In the genomic region with DNA sequence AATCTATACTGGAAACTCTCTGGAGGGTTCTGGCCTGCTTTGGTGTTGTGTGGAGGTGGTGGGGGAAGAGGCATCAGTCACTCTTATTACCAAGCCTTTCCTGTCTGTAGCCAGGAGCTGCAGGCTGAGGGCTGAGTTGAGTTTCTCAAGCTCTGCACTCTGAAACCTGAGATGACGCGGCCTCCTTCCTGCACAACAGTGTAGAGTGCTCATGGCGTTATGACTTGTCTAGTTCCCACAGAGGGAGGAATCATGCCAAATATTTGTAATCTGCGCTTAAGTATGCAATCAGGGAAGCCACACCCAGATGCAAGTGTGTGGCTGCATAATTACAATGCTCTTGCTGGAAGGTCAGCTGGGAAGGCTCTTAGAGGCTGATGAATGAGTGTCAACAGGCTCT, we compare ENCODE assay signal across 10 mouse cellular contexts.
DNase-seq lines count a peak whose midpoint lies in the region; ATAC-seq and TF ChIP-seq lines count a peak whose summit lies in the region.
"Had no signal": no experiment of that assay in that cellular context is flagged by ENCODE, and none has a peak within 500 bp of the region (broad histone marks: within the 10 kb centered on the region; RNA-seq: fewer than 3 reads in every experiment).

No protein-coding gene starts in this region.

- TF ChIP-seq CTCF in heart, postnatal 0 days (IDR thresholded peaks at IDR 0.05; ENCODE audit: low read depth), result no peak

- peaks cover 15% of the 10 kb centered on the region for H3K4me1 ChIP-seq in heart, postnatal 0 days (ENCODE audit: control insufficient read depth, insufficient read depth)
- H3K4me1 ChIP-seq in limb, embryonic 11.5 days (ENCODE audit: control insufficient read depth, insufficient read depth, low read length), result no peaks in the 10 kb centered on the region
- H3K4me1 ChIP-seq: stomach, embryonic 15.5 days had no signal

- H3K36me3 ChIP-seq in heart, postnatal 0 days (replicated peaks; ENCODE audit: control insufficient read depth, insufficient read depth, low read length), result no peaks in the 10 kb centered on the region
- H3K36me3 ChIP-seq in limb, embryonic 11.5 days (ENCODE audit: control insufficient read depth, insufficient read depth, low read length), result no peaks in the 10 kb centered on the region
- H3K36me3 ChIP-seq: G1E; stomach, embryonic 15.5 days had no signal

- H3K27me3 ChIP-seq in heart, postnatal 0 days (ENCODE audit: control insufficient read depth, insufficient read depth, low read length), result no peaks in the 10 kb centered on the region
- H3K27me3 ChIP-seq in limb, embryonic 11.5 days (ENCODE audit: control insufficient read depth, insufficient read depth, low read length), result no peaks in the 10 kb centered on the region
- H3K27me3 ChIP-seq: stomach, embryonic 15.5 days had no signal

- H3K27ac ChIP-seq in heart, postnatal 0 days (ENCODE audit: low read depth), result peak overlapping the region; percentile 62
- H3K27ac ChIP-seq in limb, embryonic 11.5 days (replicated peaks; ENCODE audit: low read depth, low read length), result no peak overlapping the region
- H3K27ac ChIP-seq: stomach, embryonic 15.5 days had no signal

- peak; percentile 94 for ATAC-seq in heart, postnatal 0 days (ENCODE audit: insufficient read depth, low read depth)
- ATAC-seq in limb, embryonic 11.5 days (ENCODE audit: insufficient number of reproducible peaks, low FRiP score, low TSS enrichment, low read depth), result no peak
- no peak for ATAC-seq in monocyte, adult 5-6 weeks (replicated peaks; ENCODE audit: insufficient number of reproducible peaks, low FRiP score, low TSS enrichment, poor library complexity, severe bottlenecking)

- H3K4me3 ChIP-seq in heart, postnatal 0 days (ENCODE audit: low read depth, low read length), result no peak overlapping the region
- no peak overlapping the region for H3K4me3 ChIP-seq in limb, embryonic 11.5 days (ENCODE audit: low read depth, low read length)
- H3K4me3 ChIP-seq: stomach, embryonic 15.5 days had no signal

- no peaks in the 10 kb centered on the region for H3K9me3 ChIP-seq in heart, postnatal 0 days (replicated peaks; ENCODE audit: control insufficient read depth, low read length)
- no peaks in the 10 kb centered on the region for H3K9me3 ChIP-seq in limb, embryonic 11.5 days (ENCODE audit: control insufficient read depth, low read length)
- H3K9me3 ChIP-seq: G1E; stomach, embryonic 15.5 days had no signal

- no peak for TF ChIP-seq EP300 in heart, postnatal 0 days (IDR thresholded peaks at IDR 0.05; ENCODE audit: low read depth)

- H3K9ac ChIP-seq in heart, postnatal 0 days (replicated peaks; ENCODE audit: low read depth, low read length), result no peak overlapping the region
- no peak overlapping the region for H3K9ac ChIP-seq in limb, embryonic 11.5 days (ENCODE audit: low read length)
- H3K9ac ChIP-seq: stomach, embryonic 15.5 days had no signal

- DNase-seq in urinary bladder, postnatal 36 days (ENCODE audit: low spot score in 2 of 2), result peak; percentile 26 to 40
- DNase-seq in urinary bladder, postnatal 25 days (ENCODE audit: low spot score), result no peak
- peak; percentile 76 for DNase-seq in heart, postnatal 0 days (ENCODE audit: low spot score)
- peak; percentile 32 for DNase-seq in limb, embryonic 11.5 days (ENCODE audit: low spot score)
- peak; percentile 6 for DNase-seq in yolk sac, embryonic 10.5 days (ENCODE audit: low spot score)
- DNase-seq in thymus, postnatal 25 days, result no peak
- DNase-seq in ovary, adult 18-20 months (ENCODE audit: low spot score), result no peak

- WGBS in heart, postnatal 0 days, result 3% methylated on average over 4 of the region's 4 CpGs
- WGBS in limb, embryonic 11.5 days, result 38% methylated on average over 4 of the region's 4 CpGs

- no peak overlapping the region for H3K4me2 ChIP-seq in heart, postnatal 0 days (ENCODE audit: low read depth, low read length)
- H3K4me2 ChIP-seq in limb, embryonic 11.5 days (ENCODE audit: low read depth, severe bottlenecking), result no peak overlapping the region
- H3K4me2 ChIP-seq: stomach, embryonic 15.5 days had no signal

Comparison
In these comparisons a context has a peak if more than half of its experiments do, and no peak if none do; other contexts are left out.
1. DNase-seq: peak in urinary bladder, postnatal 36 days (2 of 2), heart, postnatal 0 days (single experiment), limb, embryonic 11.5 days (single experiment) and yolk sac, embryonic 10.5 days (single experiment); none in urinary bladder, postnatal 25 days (single experiment), thymus, postnatal 25 days (single experiment) and ovary, adult 18-20 months (single experiment).